Mouse (Mus musculus): ENCODE data around the gene Gm7138. TPM values are rescaled to one million over a fixed set of nuclear protein-coding genes. Genes with fewer than 3 reads are reported as not detected.

Gm7138 gene
- not detected for polyA plus RNA-seq (2014; fragmentation: Illumina TruSeq; extraction: RNeasy Lipid Tissue Mini Kit (QIAGEN cat#74804); ENCODE audit: low read depth, low replicate concordance)

DNA sequence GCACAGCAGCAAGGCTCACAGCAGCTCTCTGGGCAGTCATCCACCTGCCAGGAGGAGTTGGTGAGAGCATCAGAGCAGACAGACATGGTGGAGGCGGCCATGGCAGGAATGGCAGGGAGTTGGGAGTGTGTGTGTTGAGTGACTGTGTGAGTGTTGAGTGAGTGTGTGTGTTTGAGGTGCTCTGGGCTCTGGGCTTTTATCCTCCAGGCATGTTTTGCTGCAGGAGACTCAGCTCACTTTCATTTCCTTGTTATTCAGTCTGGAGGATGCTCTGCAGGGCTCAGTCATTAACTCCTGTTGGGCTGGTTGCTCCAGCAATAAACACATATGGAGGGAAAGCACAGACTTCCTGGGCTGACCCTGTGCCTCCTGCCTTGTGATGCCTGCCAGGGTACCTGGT lies at the start of gene Gm7138:
Gm7138 (minus strand) TSS at position 101 of the 400 bp plus-strand sequence.

DNA sequence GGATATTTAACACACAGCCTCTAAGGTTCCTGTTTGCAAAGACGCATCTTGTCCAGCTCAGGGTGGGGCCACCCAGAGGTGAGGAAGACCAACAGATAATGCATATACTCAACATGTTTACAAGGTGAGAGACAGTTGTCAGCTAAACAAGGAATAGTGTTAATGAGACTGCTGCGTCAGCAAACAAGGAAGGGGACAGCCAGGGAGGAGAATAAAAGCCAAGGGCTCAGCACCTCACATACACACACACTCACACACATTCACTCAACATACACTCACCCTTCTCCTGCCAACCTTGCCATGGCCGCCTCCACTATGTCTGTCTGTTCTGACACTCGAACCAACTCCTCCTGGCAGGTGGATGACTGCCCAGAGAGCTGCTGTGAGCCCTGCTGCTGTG lies 37.6 kb upstream of the Gm7138 start, which contains the start of gene Gm2696:
Gm2696 (plus strand) TSS at position 301 of the 400 bp plus-strand sequence.

DNA sequence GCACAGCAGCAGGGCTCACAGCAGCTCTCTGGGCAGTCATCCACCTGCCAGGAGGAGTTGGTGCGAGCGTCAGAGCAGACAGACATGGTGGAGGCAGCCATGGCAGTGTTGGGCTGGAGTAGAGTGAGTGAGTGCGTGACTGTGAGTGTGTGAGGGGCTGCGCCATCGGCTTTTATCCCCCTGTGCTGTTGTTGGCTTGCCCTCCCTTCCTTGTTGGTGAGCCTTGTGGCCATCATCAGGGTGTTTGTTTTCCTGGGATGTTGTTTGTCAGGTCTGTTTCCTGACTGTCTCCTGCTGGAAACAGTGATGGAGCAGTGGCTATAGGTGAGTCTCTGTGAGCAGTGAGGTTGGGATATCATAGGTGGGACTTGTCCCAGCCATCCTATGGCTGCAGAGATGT lies 35.0 kb upstream of the Gm7138 start, which contains the start of gene Gm9507:
Gm9507 (minus strand) TSS at position 101 of the 400 bp plus-strand sequence.

DNA sequence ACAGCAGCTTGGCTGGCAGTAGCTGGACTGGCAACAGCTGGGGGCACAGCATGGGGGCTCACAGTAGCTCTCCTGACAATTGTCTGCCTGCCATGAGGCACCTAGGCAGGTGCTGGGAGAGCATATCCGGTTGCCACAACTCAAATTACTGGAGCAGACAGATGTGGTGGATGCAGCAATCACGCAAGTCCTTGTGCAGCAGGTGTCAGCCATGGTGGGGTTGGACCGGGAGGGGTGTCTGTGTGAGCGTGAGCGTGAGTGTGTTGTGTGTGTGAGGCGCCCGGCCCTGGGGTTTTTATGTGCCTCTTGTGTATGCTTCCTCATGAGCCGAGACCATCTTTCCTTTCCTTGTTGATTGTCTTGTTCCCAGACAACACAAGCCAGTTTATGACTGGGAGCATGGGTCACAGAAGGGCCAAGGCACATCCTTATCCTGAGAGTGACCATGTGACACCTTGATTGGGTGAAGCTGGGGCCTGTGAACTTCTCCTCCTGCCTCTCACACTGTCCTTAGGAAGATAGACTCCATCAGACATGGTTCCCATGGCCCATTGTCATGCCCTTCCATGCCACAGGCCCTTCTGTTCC lies 22.3 kb upstream of the Gm7138 start, which contains the start of gene Gm19668:
Gm19668 (minus strand) TSS at position 213 of the 588 bp plus-strand sequence.

DNA sequence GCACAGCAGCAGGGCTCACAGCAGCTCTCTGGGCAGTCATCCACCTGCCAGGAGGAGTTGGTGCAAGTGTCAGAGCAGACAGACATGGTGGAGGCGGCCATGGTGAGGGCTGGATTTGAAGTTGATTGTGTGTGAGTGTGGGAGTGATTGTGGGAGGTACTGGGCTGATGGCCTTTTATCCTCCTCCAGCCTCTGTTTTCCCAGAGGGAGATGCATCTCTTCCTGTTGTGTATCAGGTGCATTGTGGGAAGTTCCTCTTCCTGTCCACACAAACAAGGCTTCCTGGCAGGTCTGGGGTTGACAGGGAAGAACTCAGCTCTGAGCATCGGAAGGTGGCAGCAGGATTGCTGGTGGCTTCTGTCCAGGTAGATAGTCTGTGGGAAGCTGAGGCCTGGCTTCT lies 18.2 kb upstream of the Gm7138 start, which contains the start of gene Gm9639:
Gm9639 (minus strand) TSS at position 101 of the 400 bp plus-strand sequence.

DNA sequence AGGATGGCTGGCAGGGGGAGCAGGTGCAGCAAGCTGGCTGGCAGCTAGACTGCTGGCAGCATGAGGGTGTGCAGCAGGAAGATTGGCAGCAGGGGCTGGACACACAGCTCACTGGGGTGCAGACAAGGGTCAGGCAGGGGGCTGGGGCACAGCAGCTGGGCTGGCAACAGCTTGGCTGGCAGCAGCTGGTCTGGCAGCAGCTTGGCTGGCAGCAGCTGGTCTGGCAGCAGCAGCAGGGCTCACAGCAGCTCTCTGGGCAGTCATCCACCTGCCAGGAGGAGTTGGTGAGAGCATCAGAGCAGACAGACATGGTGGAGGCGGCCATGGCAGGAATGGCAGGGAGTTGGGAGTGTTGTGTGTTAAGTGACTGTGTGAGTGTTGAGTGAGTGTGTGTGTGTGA lies 11.1 kb upstream of the Gm7138 start, which contains the start of gene Gm7137:
Gm7137 (minus strand) TSS at position 325 of the 400 bp plus-strand sequence.

DNA sequence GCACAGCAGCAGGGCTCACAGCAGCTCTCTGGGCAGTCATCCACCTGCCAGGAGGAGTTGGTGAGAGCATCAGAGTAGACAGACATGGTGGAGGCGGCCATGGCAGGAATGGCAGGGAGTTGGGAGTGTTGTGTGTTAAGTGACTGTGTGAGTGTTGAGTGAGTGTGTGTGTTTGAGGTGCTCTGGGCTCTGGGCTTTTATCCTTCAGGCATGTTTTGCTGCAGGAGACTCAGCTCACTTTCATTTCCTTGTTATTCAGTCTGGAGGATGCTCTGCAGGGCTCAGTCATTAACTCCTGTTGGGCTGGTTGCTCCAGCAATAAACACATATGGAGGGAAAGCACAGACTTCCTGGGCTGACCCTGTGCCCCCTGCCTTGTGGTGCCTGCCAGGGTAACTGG lies 5.7 kb upstream of the Gm7138 start, which contains the start of gene Gm3250:
Gm3250 (minus strand) TSS at position 101 of the 400 bp plus-strand sequence.

DNA sequence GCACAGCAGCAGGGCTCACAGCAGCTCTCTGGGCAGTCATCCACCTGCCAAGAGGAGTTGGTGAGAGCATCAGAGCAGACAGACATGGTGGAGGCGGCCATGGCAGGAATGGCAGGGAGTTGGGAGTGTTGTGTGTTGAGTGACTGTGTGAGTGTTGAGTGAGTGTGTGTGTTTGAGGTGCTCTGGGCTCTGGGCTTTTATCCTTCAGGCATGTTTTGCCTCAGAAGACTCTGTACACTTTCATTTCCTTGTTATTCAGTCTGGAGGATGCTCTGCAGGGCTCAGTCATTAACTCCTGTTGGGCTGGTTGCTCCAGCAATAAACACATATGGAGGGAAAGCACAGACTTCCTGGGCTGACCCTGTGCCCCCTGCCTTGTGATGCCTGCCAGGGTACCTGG lies 5.5 kb downstream of the Gm7138 start, which contains the start of gene Gm3238:
Gm3238 (minus strand) TSS at position 101 of the 400 bp plus-strand sequence.

DNA sequence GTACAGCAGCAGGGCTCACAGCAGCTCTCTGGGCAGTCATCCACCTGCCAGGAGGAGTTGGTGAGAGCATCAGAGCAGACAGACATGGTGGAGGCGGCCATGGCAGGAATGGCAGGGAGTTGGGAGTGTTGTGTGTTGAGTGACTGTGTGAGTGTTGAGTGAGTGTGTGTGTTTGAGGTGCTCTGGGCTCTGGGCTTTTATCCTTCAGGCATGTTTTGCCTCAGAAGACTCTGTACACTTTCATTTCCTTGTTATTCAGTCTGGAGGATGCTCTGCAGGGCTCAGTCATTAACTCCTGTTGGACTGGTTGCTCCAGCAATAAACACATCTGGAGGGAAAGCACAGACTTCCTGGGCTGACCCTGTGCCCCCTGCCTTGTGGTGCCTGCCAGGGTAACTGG lies 17.2 kb downstream of the Gm7138 start, which contains the start of gene Gm3233:
Gm3233 (minus strand) TSS at position 101 of the 400 bp plus-strand sequence.

DNA sequence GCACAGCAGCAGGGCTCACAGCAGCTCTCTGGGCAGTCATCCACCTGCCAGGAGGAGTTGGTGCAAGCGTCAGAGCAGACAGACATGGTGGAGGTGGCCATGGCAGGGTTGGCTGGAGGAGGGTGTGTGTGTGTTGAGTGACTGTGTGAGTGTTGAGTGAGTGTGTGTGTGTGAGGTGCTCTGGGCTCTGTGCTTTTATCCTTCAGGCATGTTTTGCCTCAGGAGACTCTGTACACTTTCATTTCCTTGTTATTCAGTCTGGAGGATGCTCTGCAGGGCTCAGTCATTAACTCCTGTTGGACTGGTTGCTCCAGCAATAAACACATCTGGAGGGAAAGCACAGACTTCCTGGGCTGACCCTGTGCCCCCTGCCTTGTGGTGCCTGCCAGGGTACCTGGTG lies 25.5 kb downstream of the Gm7138 start, which contains the start of gene Gm9736:
Gm9736 (minus strand) TSS at position 101 of the 400 bp plus-strand sequence.

DNA sequence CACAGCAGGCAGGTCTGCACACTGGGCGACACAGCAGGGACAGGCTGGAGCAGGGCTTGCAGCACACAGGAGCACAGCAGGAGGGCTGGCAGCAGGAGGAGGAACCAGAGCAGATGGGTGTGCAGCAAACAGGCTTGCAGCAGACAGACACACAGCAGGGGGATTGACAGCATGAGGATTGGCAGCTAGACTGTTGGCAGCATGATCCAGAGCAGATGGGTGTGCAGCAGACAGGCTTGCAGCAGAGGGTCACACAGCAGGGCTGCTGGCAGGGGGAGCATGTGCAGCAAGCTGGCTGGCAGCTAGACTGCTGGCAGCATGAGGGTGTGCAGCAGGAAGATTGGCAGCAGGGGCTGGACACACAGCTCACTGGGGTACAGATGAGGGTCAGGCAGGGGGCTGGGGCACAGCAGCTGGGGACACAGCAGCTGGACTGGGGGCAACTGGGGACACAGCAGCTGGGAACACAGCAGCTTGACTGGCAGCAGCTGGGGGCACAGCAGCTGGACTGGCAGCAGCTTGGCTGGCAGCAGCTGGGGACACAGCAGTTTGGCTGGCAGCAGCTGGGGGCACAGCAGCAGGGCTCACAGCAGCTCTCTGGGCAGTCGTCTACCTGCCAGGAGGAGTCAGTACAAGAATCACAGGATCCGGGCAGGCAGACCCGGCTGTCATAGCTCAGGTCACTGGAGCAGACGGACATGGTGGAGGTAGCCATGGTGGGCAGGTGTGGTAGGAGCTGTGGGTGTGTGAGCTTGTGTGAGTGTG lies 34.6 kb downstream of the Gm7138 start, which contains the start of gene Gm18596:
Gm18596 (minus strand) TSS at position 715 of the 765 bp plus-strand sequence.

Other genes starting within 250 kb of the Gm7138 start
- 0.36 TPM for gene Itgb2, start 246.7 kb downstream of the Gm7138 start, polyA plus RNA-seq (2014; fragmentation: Illumina TruSeq; extraction: RNeasy Lipid Tissue Mini Kit (QIAGEN cat#74804); ENCODE audit: low read depth, low replicate concordance)
- gene Pttg1ip, start 195.2 kb downstream of the Gm7138 start, polyA plus RNA-seq (2014; fragmentation: Illumina TruSeq; extraction: RNeasy Lipid Tissue Mini Kit (QIAGEN cat#74804); ENCODE audit: low read depth, low replicate concordance) = 53.7 TPM
- 32.2 TPM for gene Sumo3, start 170.8 kb downstream of the Gm7138 start, polyA plus RNA-seq (2014; fragmentation: Illumina TruSeq; extraction: RNeasy Lipid Tissue Mini Kit (QIAGEN cat#74804); ENCODE audit: low read depth, low replicate concordance)
- 10.3 TPM for gene Gm49325, start 170.7 kb downstream of the Gm7138 start, polyA plus RNA-seq (2014; fragmentation: Illumina TruSeq; extraction: RNeasy Lipid Tissue Mini Kit (QIAGEN cat#74804); ENCODE audit: low read depth, low replicate concordance)
- 19.1 TPM for gene Ube2g2, start 154.7 kb downstream of the Gm7138 start, polyA plus RNA-seq (2014; fragmentation: Illumina TruSeq; extraction: RNeasy Lipid Tissue Mini Kit (QIAGEN cat#74804); ENCODE audit: low read depth, low replicate concordance)
- not detected for gene Tspear, start 90.4 kb downstream of the Gm7138 start, polyA plus RNA-seq (2014; fragmentation: Illumina TruSeq; extraction: RNeasy Lipid Tissue Mini Kit (QIAGEN cat#74804); ENCODE audit: low read depth, low replicate concordance)
- not detected for gene Gm19402, start 86.2 kb downstream of the Gm7138 start, polyA plus RNA-seq (2014; fragmentation: Illumina TruSeq; extraction: RNeasy Lipid Tissue Mini Kit (QIAGEN cat#74804); ENCODE audit: low read depth, low replicate concordance)
- not detected for gene Gm9508, start 79.7 kb downstream of the Gm7138 start, polyA plus RNA-seq (2014; fragmentation: Illumina TruSeq; extraction: RNeasy Lipid Tissue Mini Kit (QIAGEN cat#74804); ENCODE audit: low read depth, low replicate concordance)
- gene Gm10272, start 70.3 kb downstream of the Gm7138 start, polyA plus RNA-seq (2014; fragmentation: Illumina TruSeq; extraction: RNeasy Lipid Tissue Mini Kit (QIAGEN cat#74804); ENCODE audit: low read depth, low replicate concordance) = not detected
- not detected for gene Gm10024, start 65.5 kb downstream of the Gm7138 start, polyA plus RNA-seq (2014; fragmentation: Illumina TruSeq; extraction: RNeasy Lipid Tissue Mini Kit (QIAGEN cat#74804); ENCODE audit: low read depth, low replicate concordance)
- gene Gm10142, start 61.1 kb downstream of the Gm7138 start, polyA plus RNA-seq (2014; fragmentation: Illumina TruSeq; extraction: RNeasy Lipid Tissue Mini Kit (QIAGEN cat#74804); ENCODE audit: low read depth, low replicate concordance) = not detected
- not detected for gene Krtap12-1, start 56.3 kb downstream of the Gm7138 start, polyA plus RNA-seq (2014; fragmentation: Illumina TruSeq; extraction: RNeasy Lipid Tissue Mini Kit (QIAGEN cat#74804); ENCODE audit: low read depth, low replicate concordance)
- not detected for gene Gm10100, start 50.5 kb downstream of the Gm7138 start, polyA plus RNA-seq (2014; fragmentation: Illumina TruSeq; extraction: RNeasy Lipid Tissue Mini Kit (QIAGEN cat#74804); ENCODE audit: low read depth, low replicate concordance)
- not detected for gene Gm18596, start 34.3 kb downstream of the Gm7138 start, polyA plus RNA-seq (2014; fragmentation: Illumina TruSeq; extraction: RNeasy Lipid Tissue Mini Kit (QIAGEN cat#74804); ENCODE audit: low read depth, low replicate concordance)
- not detected for gene Gm9736, start 25.6 kb downstream of the Gm7138 start, polyA plus RNA-seq (2014; fragmentation: Illumina TruSeq; extraction: RNeasy Lipid Tissue Mini Kit (QIAGEN cat#74804); ENCODE audit: low read depth, low replicate concordance)
- not detected for gene Gm3233, start 17.3 kb downstream of the Gm7138 start, polyA plus RNA-seq (2014; fragmentation: Illumina TruSeq; extraction: RNeasy Lipid Tissue Mini Kit (QIAGEN cat#74804); ENCODE audit: low read depth, low replicate concordance)
- not detected for gene Gm3238, start 5.6 kb downstream of the Gm7138 start, polyA plus RNA-seq (2014; fragmentation: Illumina TruSeq; extraction: RNeasy Lipid Tissue Mini Kit (QIAGEN cat#74804); ENCODE audit: low read depth, low replicate concordance)
- not detected for gene Gm3250, start 5.6 kb upstream of the Gm7138 start, polyA plus RNA-seq (2014; fragmentation: Illumina TruSeq; extraction: RNeasy Lipid Tissue Mini Kit (QIAGEN cat#74804); ENCODE audit: low read depth, low replicate concordance)
- gene Gm7137, start 11.3 kb upstream of the Gm7138 start, polyA plus RNA-seq (2014; fragmentation: Illumina TruSeq; extraction: RNeasy Lipid Tissue Mini Kit (QIAGEN cat#74804); ENCODE audit: low read depth, low replicate concordance) = not detected
- not detected for gene Gm9639, start 18.1 kb upstream of the Gm7138 start, polyA plus RNA-seq (2014; fragmentation: Illumina TruSeq; extraction: RNeasy Lipid Tissue Mini Kit (QIAGEN cat#74804); ENCODE audit: low read depth, low replicate concordance)
- gene Gm19668, start 22.2 kb upstream of the Gm7138 start, polyA plus RNA-seq (2014; fragmentation: Illumina TruSeq; extraction: RNeasy Lipid Tissue Mini Kit (QIAGEN cat#74804); ENCODE audit: low read depth, low replicate concordance) = not detected
- gene Gm9507, start 34.9 kb upstream of the Gm7138 start, polyA plus RNA-seq (2014; fragmentation: Illumina TruSeq; extraction: RNeasy Lipid Tissue Mini Kit (QIAGEN cat#74804); ENCODE audit: low read depth, low replicate concordance) = not detected
- gene Gm2696, start 37.7 kb upstream of the Gm7138 start, polyA plus RNA-seq (2014; fragmentation: Illumina TruSeq; extraction: RNeasy Lipid Tissue Mini Kit (QIAGEN cat#74804); ENCODE audit: low read depth, low replicate concordance) = not detected
- gene Krtap10-4, start 50.2 kb upstream of the Gm7138 start, polyA plus RNA-seq (2014; fragmentation: Illumina TruSeq; extraction: RNeasy Lipid Tissue Mini Kit (QIAGEN cat#74804); ENCODE audit: low read depth, low replicate concordance) = not detected
- not detected for gene Krtap10-10, start 59.0 kb upstream of the Gm7138 start, polyA plus RNA-seq (2014; fragmentation: Illumina TruSeq; extraction: RNeasy Lipid Tissue Mini Kit (QIAGEN cat#74804); ENCODE audit: low read depth, low replicate concordance)
- not detected for gene Gm36176, start 69.9 kb upstream of the Gm7138 start, polyA plus RNA-seq (2014; fragmentation: Illumina TruSeq; extraction: RNeasy Lipid Tissue Mini Kit (QIAGEN cat#74804); ENCODE audit: low read depth, low replicate concordance)
- not detected for gene Gm10318, start 75.9 kb upstream of the Gm7138 start, polyA plus RNA-seq (2014; fragmentation: Illumina TruSeq; extraction: RNeasy Lipid Tissue Mini Kit (QIAGEN cat#74804); ENCODE audit: low read depth, low replicate concordance)
- not detected for gene Gm3285, start 85.0 kb upstream of the Gm7138 start, polyA plus RNA-seq (2014; fragmentation: Illumina TruSeq; extraction: RNeasy Lipid Tissue Mini Kit (QIAGEN cat#74804); ENCODE audit: low read depth, low replicate concordance)
- 0.15 TPM for gene Lrrc3, start 125.6 kb upstream of the Gm7138 start, polyA plus RNA-seq (2014; fragmentation: Illumina TruSeq; extraction: RNeasy Lipid Tissue Mini Kit (QIAGEN cat#74804); ENCODE audit: low read depth, low replicate concordance)
- not detected for gene Trpm2, start 193.6 kb upstream of the Gm7138 start, polyA plus RNA-seq (2014; fragmentation: Illumina TruSeq; extraction: RNeasy Lipid Tissue Mini Kit (QIAGEN cat#74804); ENCODE audit: low read depth, low replicate concordance)
- gene 1810043G02Rik, start 201.6 kb upstream of the Gm7138 start, polyA plus RNA-seq (2014; fragmentation: Illumina TruSeq; extraction: RNeasy Lipid Tissue Mini Kit (QIAGEN cat#74804); ENCODE audit: low read depth, low replicate concordance) = 1.4 TPM
- gene Pfkl, start 233.1 kb upstream of the Gm7138 start, polyA plus RNA-seq (2014; fragmentation: Illumina TruSeq; extraction: RNeasy Lipid Tissue Mini Kit (QIAGEN cat#74804); ENCODE audit: low read depth, low replicate concordance) = 0.50 TPM

Data from testis, adult 10 weeks (tissue).